Mouse (Mus musculus) limb, embryonic 11.5 days (tissue): ENCODE data around the gene Prr29. TPM values are rescaled to one million over a fixed set of nuclear protein-coding genes. Genes with fewer than 3 reads are reported as not detected.

ENCODE experiments used
- ATAC-seq: fragments of 200-750 bp; cut with Nextera tagmentation; 2 replicates; pipeline ENCODE4 v1.8.0; 2017; ENCODE audit warnings: low read depth; ENCODE audit not compliant: insufficient number of reproducible peaks, low FRiP score, low TSS enrichment
- DNase-seq: peaks from one replicate; pipeline ENCODE4 v3.0.0-alpha.2; 2015; ENCODE audit warnings: low spot score
- H3K27ac ChIP-seq: fragments of 300-500 bp; sonication (generic); replicated peaks from 2 replicates; pipeline ENCODE4 v1.5.1; 2014; ENCODE audit warnings: low read depth, mild to moderate bottlenecking, low read length
- H3K27me3 ChIP-seq: fragments of 300-500 bp; sonication (generic); 2 replicates; pipeline ENCODE4 v1.6.1; 2014; ENCODE audit warnings: mild to moderate bottlenecking, low read length, mixed read lengths; ENCODE audit not compliant: control insufficient read depth, insufficient read depth
- H3K36me3 ChIP-seq: fragments of 300-500 bp; sonication (generic); 2 replicates; pipeline ENCODE4 v1.6.1; 2014; ENCODE audit warnings: mild to moderate bottlenecking, low read length, moderate library complexity, mixed read lengths; ENCODE audit not compliant: control insufficient read depth, insufficient read depth
- H3K4me1 ChIP-seq: fragments of 300-500 bp; sonication (generic); 2 replicates; pipeline ENCODE4 v1.6.1; 2014; ENCODE audit warnings: low read length, mixed read lengths; ENCODE audit not compliant: control insufficient read depth, insufficient read depth
- H3K4me2 ChIP-seq: fragments of 300-500 bp; sonication (generic); 2 replicates; pipeline ENCODE4 v1.6.1; 2014; ENCODE audit warnings: low read depth, mild to moderate bottlenecking, moderate library complexity; ENCODE audit not compliant: severe bottlenecking
- H3K4me3 ChIP-seq: fragments of 300-500 bp; sonication (generic); 2 replicates; pipeline ENCODE4 v1.5.1; 2014; ENCODE audit warnings: low read depth, low read length
- H3K9ac ChIP-seq: fragments of 300-500 bp; sonication (generic); 2 replicates; pipeline ENCODE4 v1.6.1; 2014; ENCODE audit warnings: mild to moderate bottlenecking, low read length
- H3K9me3 ChIP-seq: fragments of 300-500 bp; sonication (generic); 2 replicates; pipeline ENCODE4 v1.6.1; 2016; ENCODE audit warnings: low read length; ENCODE audit not compliant: control insufficient read depth
- WGBS: fragments of 180-500 bp; shearing (Covaris S2); extraction: QIAGEN DNeasy Blood & Tissue Kit; methylation state at CpG from one replicate; pipeline ENCODE4 v1.1.7; 2014; 5-methylcytosine and 5-hydroxymethylcytosine counted together
- polyA plus RNA-seq: library from polyadenylated mRNA; unstranded; fragments of >200 nt; fragmentation: Nextera tagmentation; extraction: Ambion mirVana; gene quantifications from 2 replicates; pipeline ENCODE4 v1.2.1, GENCODE M21; 2014

Gene Prr29
- polyA plus RNA-seq, 1 experiment from 2014 or later = not detected

DNA sequence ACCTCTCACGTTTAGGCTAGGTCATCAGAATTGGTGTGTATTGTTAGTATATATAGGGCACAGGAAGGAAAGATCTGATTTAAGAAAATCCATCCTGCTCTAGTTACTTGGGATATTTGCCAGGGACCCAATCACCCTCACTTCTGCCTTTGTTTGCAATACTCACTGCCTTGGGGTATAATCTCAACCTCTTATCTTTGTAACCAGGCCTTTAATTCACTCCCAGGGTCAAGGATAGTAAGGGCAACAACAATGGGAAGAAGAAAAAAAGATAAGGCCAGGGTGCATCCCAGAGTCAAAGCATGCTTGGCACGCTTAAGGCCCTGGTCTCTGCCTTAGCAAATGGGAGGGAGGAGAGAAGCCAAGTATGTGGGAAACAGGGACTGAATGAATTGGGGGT is 52.6 kb downstream of the Prr29 start:
- no peak overlapping the region for H3K4me3 ChIP-seq
- DNase-seq (no peak), ATAC-seq (no peak)
- no peaks in the 10 kb centered on the region for H3K9me3 ChIP-seq
- no peaks in the 10 kb centered on the region for H3K4me1 ChIP-seq
- H3K9ac ChIP-seq = no peak overlapping the region
- H3K4me2 ChIP-seq = no peak overlapping the region
- H3K36me3 ChIP-seq = no peaks in the 10 kb centered on the region
- H3K27ac ChIP-seq = no peak overlapping the region
- WGBS = 86% methylated on average over 2 of the region's 2 CpGs
- no peaks in the 10 kb centered on the region for H3K27me3 ChIP-seq

DNA sequence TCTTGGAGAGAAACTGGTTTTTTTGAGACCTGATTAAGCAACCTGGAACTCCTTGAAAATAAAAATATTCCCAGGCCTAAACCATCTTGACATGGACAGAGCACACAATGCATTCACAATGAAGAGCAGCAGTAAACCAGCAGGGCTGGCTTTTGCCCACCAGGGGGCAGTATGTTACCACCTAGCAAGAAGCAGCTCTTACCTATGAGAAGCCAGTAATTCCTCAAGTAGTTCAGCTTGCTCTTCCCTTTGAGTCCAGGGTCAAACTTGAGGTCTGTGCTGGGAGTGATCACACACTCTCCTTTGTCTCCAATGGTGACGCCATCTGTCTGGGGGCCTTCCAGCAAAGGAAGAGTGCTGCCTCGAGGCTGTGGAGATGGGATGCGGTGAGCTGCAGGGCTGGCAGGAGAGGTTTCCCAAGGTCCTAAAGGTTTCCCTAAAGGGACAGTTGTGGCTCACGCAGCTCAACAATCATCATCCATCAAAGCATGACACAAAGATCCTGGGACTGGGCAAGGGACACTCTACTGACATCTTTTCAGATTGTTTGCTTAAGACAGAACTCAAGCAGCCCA is 53.4 kb downstream of the Prr29 start:
- peak; percentile 92 for DNase-seq
- Histone ChIP-seq H3K9me3 (no peaks in the 10 kb centered on the region), H3K36me3 (no peaks in the 10 kb centered on the region), H3K4me3 (no peak overlapping the region), H3K27me3 (no peaks in the 10 kb centered on the region), H3K9ac (no peak overlapping the region), H3K27ac (no peak overlapping the region), H3K4me1 (no peaks in the 10 kb centered on the region), H3K4me2 (no peak overlapping the region)
- WGBS = 42% methylated on average over 4 of the region's 4 CpGs
- 0 out of 2 replicates have a peak, but pooled peaks have one; percentile 31 for ATAC-seq

DNA sequence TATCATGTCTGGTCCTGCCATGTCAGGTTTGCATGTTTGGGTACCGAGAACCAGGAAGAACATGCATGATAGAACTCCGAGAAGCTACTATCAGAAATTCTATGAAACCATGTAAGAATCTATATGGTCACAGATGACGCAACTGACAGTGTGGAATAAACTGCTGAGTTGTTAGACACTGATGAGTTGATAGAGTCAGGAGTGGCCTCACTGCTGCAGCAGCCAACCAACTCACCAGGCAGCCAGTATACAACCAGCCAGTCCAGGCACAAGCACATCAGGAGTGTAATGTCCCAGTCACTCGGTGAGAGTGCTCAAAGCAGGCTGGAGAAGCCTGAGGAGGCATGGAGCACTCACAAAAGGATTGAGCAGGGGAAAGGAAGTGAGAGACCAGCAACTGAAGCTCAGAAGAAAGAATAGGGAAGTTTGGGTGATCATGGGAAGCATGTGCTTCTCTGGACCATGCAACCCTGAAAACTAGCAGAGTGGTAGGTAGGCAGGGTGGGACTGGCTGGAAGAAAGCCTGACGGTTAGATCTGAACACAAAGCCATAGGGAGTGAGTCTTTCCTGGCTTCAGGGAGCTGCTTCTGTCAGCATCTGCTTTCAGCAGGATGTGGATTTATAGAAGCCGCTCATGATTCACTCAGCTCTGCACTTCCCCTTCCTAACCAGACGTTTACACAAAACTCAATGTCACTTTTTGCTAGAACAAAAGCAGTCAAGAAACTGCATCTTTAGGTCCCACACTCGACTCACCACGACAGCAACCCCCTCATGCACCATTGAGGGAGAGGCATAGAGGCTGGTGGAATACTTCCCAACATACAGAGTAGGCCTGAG is 54.2 kb downstream of the Prr29 start:
- Histone ChIP-seq H3K27me3 (no peaks in the 10 kb centered on the region), H3K27ac (no peak overlapping the region), H3K9ac (no peak overlapping the region), H3K4me3 (no peak overlapping the region), H3K4me2 (no peak overlapping the region), H3K4me1 (no peaks in the 10 kb centered on the region), H3K9me3 (no peaks in the 10 kb centered on the region), H3K36me3 (no peaks in the 10 kb centered on the region)
- ATAC-seq = no peak
- DNase-seq = no peak
- 84% methylated on average over 9 of the region's 9 CpGs for WGBS

DNA sequence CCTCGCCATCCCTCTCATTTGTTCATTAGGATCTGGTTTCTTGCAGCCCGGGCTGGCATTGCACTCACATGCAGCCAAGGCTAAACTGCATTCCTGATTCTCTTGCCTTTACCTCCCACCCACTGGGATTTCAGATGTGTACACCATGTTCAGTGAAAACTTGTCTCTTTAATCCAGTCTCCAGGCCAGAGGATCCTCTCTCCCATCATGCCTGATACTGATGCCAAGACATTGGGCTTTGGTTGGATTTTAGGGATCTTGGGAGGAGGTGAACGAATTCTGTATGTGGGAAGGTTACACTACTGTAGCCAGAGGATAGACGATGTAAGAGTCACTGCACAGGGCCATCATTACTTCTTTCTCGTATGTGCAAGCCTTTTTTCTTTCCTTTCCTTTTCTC is 59.9 kb downstream of the Prr29 start:
- no peaks in the 10 kb centered on the region for H3K27me3 ChIP-seq
- H3K9me3 ChIP-seq = no peaks in the 10 kb centered on the region
- DNase-seq (no peak), ATAC-seq (no peak)
- WGBS = 88% methylated on average over 5 of the region's 5 CpGs
- no peak overlapping the region for H3K9ac ChIP-seq
- H3K27ac ChIP-seq = no peak overlapping the region
- H3K4me3 ChIP-seq = no peak overlapping the region
- no peaks in the 10 kb centered on the region for H3K4me1 ChIP-seq
- H3K4me2 ChIP-seq = no peak overlapping the region
- no peaks in the 10 kb centered on the region for H3K36me3 ChIP-seq

DNA sequence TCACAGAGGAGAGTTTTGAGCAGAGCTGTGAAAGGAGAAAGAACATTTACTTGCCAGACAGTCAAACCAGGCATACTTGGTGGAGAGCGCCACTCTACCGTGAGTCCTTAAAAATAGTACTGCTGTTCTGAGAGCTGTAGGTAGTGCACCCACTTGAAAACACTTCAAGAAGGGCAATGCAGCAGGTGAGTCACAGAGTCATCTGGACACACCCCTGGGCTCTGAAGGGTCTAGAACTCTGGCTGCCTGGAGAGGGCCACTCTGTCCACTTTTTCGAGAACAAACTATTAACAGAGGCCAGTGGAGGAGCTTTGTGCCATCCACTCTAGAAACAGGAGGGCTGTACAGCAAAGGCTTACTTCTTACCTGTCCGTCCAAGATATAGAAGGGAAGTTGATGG is 61.2 kb downstream of the Prr29 start:
- Histone ChIP-seq H3K4me3 (no peak overlapping the region), H3K36me3 (no peaks in the 10 kb centered on the region), H3K4me2 (no peak overlapping the region), H3K9me3 (no peaks in the 10 kb centered on the region), H3K4me1 (no peaks in the 10 kb centered on the region), H3K9ac (no peak overlapping the region), H3K27me3 (no peaks in the 10 kb centered on the region), H3K27ac (no peak overlapping the region)
- DNase-seq (no peak), ATAC-seq (no peak)
- 88% methylated on average over 4 of the region's 4 CpGs for WGBS

Other genes with a start within 250 kb of the Prr29 start
- gene Gm10840, start 204.6 kb upstream of the Prr29 start, polyA plus RNA-seq = 0.64 TPM in 1 of 2 replicates, not detected in the other
- gene Limd2, start 204.6 kb upstream of the Prr29 start, polyA plus RNA-seq = 516 and 591 TPM in 2 replicates
- 36.7 and 40.0 TPM in 2 replicates for gene Strada, start 163.3 kb upstream of the Prr29 start, polyA plus RNA-seq
- 53.5 and 68.1 TPM in 2 replicates for gene Ccdc47, start 149.1 kb upstream of the Prr29 start, polyA plus RNA-seq
- 96.6 and 110 TPM in 2 replicates for gene Ddx42, start 148.5 kb upstream of the Prr29 start, polyA plus RNA-seq
- gene Ftsj3, start 109.4 kb upstream of the Prr29 start, polyA plus RNA-seq = 72.6 and 74.9 TPM in 2 replicates
- gene Psmc5, start 109.3 kb upstream of the Prr29 start, polyA plus RNA-seq = 380 and 388 TPM in 2 replicates
- 82.6 and 84.8 TPM in 2 replicates for gene Smarcd2, start 92.5 kb upstream of the Prr29 start, polyA plus RNA-seq
- 0.09 and 0.29 TPM in 2 replicates for gene Tcam1, start 88.8 kb upstream of the Prr29 start, polyA plus RNA-seq
- gene Gh, start 63.6 kb upstream of the Prr29 start, polyA plus RNA-seq = not detected in 2 replicates
- gene Cd79b, start 50.7 kb upstream of the Prr29 start, polyA plus RNA-seq = 2.1 and 2.3 TPM in 2 replicates
- 0.13 and 0.23 TPM in 2 replicates for gene Scn4a, start 12.2 kb upstream of the Prr29 start, polyA plus RNA-seq
- gene Icam2, start 22.6 kb downstream of the Prr29 start, polyA plus RNA-seq = 24.5 and 26.8 TPM in 2 replicates
- 6.3 and 6.9 TPM in 2 replicates for gene Ern1, start 122.4 kb downstream of the Prr29 start, polyA plus RNA-seq
- gene Tex2, start 248.0 kb downstream of the Prr29 start, polyA plus RNA-seq = 7.6 and 8.0 TPM in 2 replicates